Mouse (Mus musculus): ENCODE data around the gene Mroh2a. TPM values are rescaled to one million over a fixed set of nuclear protein-coding genes. Genes with fewer than 3 reads are reported as not detected.

Mroh2a gene
- polyA plus RNA-seq, 1 experiment from 2014 or later = 1.7 TPM

DNA sequence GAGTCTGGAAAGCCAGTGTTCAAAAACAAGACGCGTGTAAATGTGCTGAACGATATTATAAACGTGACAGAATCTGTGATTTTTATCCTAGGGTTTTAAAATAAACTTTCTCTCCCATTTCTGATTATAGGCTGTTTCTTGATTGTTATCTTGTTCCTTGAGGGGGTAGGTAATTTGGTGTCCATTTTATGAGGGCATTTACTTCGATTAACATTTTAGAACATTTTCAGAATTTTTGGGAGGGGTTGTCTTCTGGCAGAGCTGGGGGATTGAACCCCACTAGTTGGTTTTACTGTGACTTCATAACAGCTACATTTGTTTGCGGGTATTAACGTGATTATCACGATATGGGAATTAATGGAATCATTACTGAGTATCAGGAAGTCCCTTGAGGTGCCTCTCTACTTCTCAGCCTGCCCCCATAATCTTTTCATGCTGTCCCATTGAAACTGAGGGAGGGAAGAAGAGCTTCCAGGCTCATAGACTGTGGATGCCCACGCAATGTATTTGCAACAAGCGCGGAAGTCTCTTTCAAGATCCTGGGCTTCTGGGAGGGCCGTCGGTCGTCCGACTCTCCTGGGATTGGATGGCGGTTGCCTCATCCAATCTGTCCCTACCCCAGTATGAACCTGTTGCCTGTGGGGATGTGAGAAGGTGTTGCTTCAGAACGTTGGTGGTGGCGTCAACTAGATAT, 51.2 kb downstream of the Mroh2a start:
- no peaks in the 10 kb centered on the region for H3K27me3 ChIP-seq (ENCODE audit: control insufficient read depth, insufficient read depth, low read length)
- H3K9me3 ChIP-seq (ENCODE audit: control insufficient read depth, low read length) = peaks cover 10% of the 10 kb centered on the region
- peak overlapping the region; percentile 60 for H3K4me3 ChIP-seq (ENCODE audit: low read depth, low read length)
- ATAC-seq (ENCODE audit: low FRiP score) (peak; percentile 17), DNase-seq (ENCODE audit: low spot score) (no peak)
- no peak overlapping the region for H3K27ac ChIP-seq (ENCODE audit: low read depth, low read length)
- WGBS = 66% methylated on average over 18 of the region's 18 CpGs
- H3K36me3 ChIP-seq (ENCODE audit: control insufficient read depth, insufficient read depth, low read length) = peaks cover 19% of the 10 kb centered on the region
- H3K4me2 ChIP-seq (replicated peaks; ENCODE audit: low read depth, low read length) = peak overlapping the region; percentile 59
- peaks cover 17% of the 10 kb centered on the region for H3K4me1 ChIP-seq (replicated peaks; ENCODE audit: control insufficient read depth, insufficient read depth, low read length)
- H3K9ac ChIP-seq (ENCODE audit: low read depth, low read length) = peak overlapping the region; percentile 70

GRCm38 (mm10) chr1:88279111-88280005, 52.6 kb downstream of the Mroh2a start:
- WGBS = 71% methylated on average over 9 of the region's 9 CpGs
- Histone ChIP-seq H3K27me3 (ENCODE audit: control insufficient read depth, insufficient read depth, low read length) (no peaks in the 10 kb centered on the region), H3K4me2 (replicated peaks; ENCODE audit: low read depth, low read length) (no peak overlapping the region), H3K4me1 (replicated peaks; ENCODE audit: control insufficient read depth, insufficient read depth, low read length) (peaks cover 17% of the 10 kb centered on the region), H3K9ac (ENCODE audit: low read depth, low read length) (no peak overlapping the region), H3K27ac (ENCODE audit: low read depth, low read length) (no peak overlapping the region), H3K4me3 (ENCODE audit: low read depth, low read length) (no peak overlapping the region), H3K36me3 (ENCODE audit: control insufficient read depth, insufficient read depth, low read length) (peaks cover 9% of the 10 kb centered on the region), H3K9me3 (ENCODE audit: control insufficient read depth, low read length) (peaks cover 24% of the 10 kb centered on the region)
- no peak for ATAC-seq (ENCODE audit: low FRiP score)
- DNase-seq (ENCODE audit: low spot score) = no peak

- H3K9me3 ChIP-seq (ENCODE audit: control insufficient read depth, low read length) = peaks cover 32% of the 10 kb centered on the region
- no peak overlapping the region for H3K4me3 ChIP-seq (ENCODE audit: low read depth, low read length)
- WGBS = 76% methylated on average over 15 of the region's 15 CpGs
Observed at GRCm38 (mm10) chr1:88280006-88280690, 53.4 kb downstream of the Mroh2a start.

DNA sequence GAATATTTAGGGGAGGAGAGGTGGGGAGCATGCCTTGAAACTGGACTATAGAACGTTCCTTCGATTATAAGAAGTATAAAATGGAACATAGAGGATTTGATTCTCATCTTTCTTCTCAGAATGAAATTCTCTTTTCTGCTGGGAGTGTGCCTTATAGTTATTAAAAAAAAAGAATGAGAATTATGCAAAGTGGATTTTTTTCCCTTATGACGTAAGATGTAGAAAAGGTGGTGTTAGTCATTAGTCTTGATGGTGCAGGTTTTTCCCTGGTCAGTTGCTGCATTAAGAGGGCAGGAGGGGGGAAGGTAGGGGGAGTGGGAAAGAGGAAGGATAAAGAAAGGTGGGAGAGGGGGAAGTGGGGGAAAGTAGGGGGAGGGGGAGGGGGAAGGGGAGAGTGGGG, 55.5 kb downstream of the Mroh2a start:
- ATAC-seq (ENCODE audit: low FRiP score) = no peak
- Histone ChIP-seq H3K9me3 (ENCODE audit: control insufficient read depth, low read length) (peaks cover 46% of the 10 kb centered on the region), H3K36me3 (ENCODE audit: control insufficient read depth, insufficient read depth, low read length) (no peaks in the 10 kb centered on the region)

More at GRCm38 (mm10) chr1:88280006-88280690, 53.4 kb downstream of the Mroh2a start:
- Histone ChIP-seq H3K4me2 (replicated peaks; ENCODE audit: low read depth, low read length) (no peak overlapping the region), H3K9ac (ENCODE audit: low read depth, low read length) (no peak overlapping the region), H3K36me3 (ENCODE audit: control insufficient read depth, insufficient read depth, low read length) (peaks cover 3% of the 10 kb centered on the region; the same call in 1 of the 2 replicates), H3K27me3 (ENCODE audit: control insufficient read depth, insufficient read depth, low read length) (no peaks in the 10 kb centered on the region), H3K4me1 (replicated peaks; ENCODE audit: control insufficient read depth, insufficient read depth, low read length) (peaks cover 16% of the 10 kb centered on the region), H3K27ac (ENCODE audit: low read depth, low read length) (no peak overlapping the region)
- DNase-seq (ENCODE audit: low spot score) (no peak), ATAC-seq (ENCODE audit: low FRiP score) (no peak)

GRCm38 (mm10) chr1:88283376-88284227, 56.8 kb downstream of the Mroh2a start:
- no peak for DNase-seq (ENCODE audit: low spot score)
- H3K9me3 ChIP-seq (ENCODE audit: control insufficient read depth, low read length) = peaks cover 57% of the 10 kb centered on the region
- ATAC-seq (ENCODE audit: low FRiP score) = no peak
- no peaks in the 10 kb centered on the region for H3K27me3 ChIP-seq (ENCODE audit: control insufficient read depth, insufficient read depth, low read length)
- no peaks in the 10 kb centered on the region for H3K36me3 ChIP-seq (ENCODE audit: control insufficient read depth, insufficient read depth, low read length)
- WGBS = 83% methylated on average over 15 of the region's 15 CpGs
- H3K4me3 ChIP-seq (ENCODE audit: low read depth, low read length) = no peak overlapping the region
- no peaks in the 10 kb centered on the region for H3K4me1 ChIP-seq (replicated peaks; ENCODE audit: control insufficient read depth, insufficient read depth, low read length)
- no peak overlapping the region for H3K27ac ChIP-seq (ENCODE audit: low read depth, low read length)
- no peak overlapping the region for H3K9ac ChIP-seq (ENCODE audit: low read depth, low read length)
- no peak overlapping the region for H3K4me2 ChIP-seq (replicated peaks; ENCODE audit: low read depth, low read length)

More for the DNA sequence above, 55.5 kb downstream of the Mroh2a start:
- Histone ChIP-seq H3K4me3 (ENCODE audit: low read depth, low read length) (no peak overlapping the region), H3K4me1 (replicated peaks; ENCODE audit: control insufficient read depth, insufficient read depth, low read length) (no peaks in the 10 kb centered on the region), H3K27me3 (ENCODE audit: control insufficient read depth, insufficient read depth, low read length) (no peaks in the 10 kb centered on the region), H3K27ac (ENCODE audit: low read depth, low read length) (no peak overlapping the region), H3K4me2 (replicated peaks; ENCODE audit: low read depth, low read length) (no peak overlapping the region), H3K9ac (ENCODE audit: low read depth, low read length) (no peak overlapping the region)
- 62% methylated on average over 3 of the region's 3 CpGs for WGBS
- DNase-seq (ENCODE audit: low spot score) = no peak

GRCm38 (mm10) chr1:88284228-88284945, 57.6 kb downstream of the Mroh2a start:
- H3K4me3 ChIP-seq (ENCODE audit: low read depth, low read length) = no peak overlapping the region
- DNase-seq (ENCODE audit: low spot score) = no peak
- 63% methylated on average over 10 of the region's 10 CpGs for WGBS
- H3K36me3 ChIP-seq (ENCODE audit: control insufficient read depth, insufficient read depth, low read length) = no peaks in the 10 kb centered on the region
- H3K4me1 ChIP-seq (replicated peaks; ENCODE audit: control insufficient read depth, insufficient read depth, low read length) = no peaks in the 10 kb centered on the region
- H3K9me3 ChIP-seq (ENCODE audit: control insufficient read depth, low read length) = peaks cover 60% of the 10 kb centered on the region
- no peak overlapping the region for H3K9ac ChIP-seq (ENCODE audit: low read depth, low read length)
- no peaks in the 10 kb centered on the region for H3K27me3 ChIP-seq (ENCODE audit: control insufficient read depth, insufficient read depth, low read length)
- H3K27ac ChIP-seq (ENCODE audit: low read depth, low read length) = no peak overlapping the region
- no peak overlapping the region for H3K4me2 ChIP-seq (replicated peaks; ENCODE audit: low read depth, low read length)
- peak; percentile 20; the same call in 1 of the 2 replicates for ATAC-seq (ENCODE audit: low FRiP score)

DNA sequence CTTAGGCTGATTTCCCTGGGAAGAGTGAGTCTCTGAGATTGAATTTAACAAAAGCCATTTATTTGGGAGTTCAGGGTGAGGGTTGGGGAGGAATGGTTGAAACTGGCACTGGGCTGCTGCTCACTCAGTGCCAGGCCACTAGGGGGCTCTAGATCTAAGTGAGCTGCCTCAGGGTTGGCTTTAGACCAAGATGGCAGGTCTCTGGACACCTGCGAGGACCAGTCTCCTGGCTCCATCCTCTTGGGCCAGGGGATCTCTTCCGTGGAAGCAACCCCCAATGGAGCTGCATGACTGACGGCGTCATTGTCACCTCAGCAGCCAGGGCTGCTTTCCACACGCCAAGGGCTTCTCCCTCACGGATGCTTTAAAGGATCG, 58.1 kb downstream of the Mroh2a start:
- Histone ChIP-seq H3K27me3 (ENCODE audit: control insufficient read depth, insufficient read depth, low read length) (no peaks in the 10 kb centered on the region), H3K4me2 (replicated peaks; ENCODE audit: low read depth, low read length) (no peak overlapping the region), H3K4me3 (ENCODE audit: low read depth, low read length) (no peak overlapping the region), H3K9ac (ENCODE audit: low read depth, low read length) (no peak overlapping the region), H3K4me1 (replicated peaks; ENCODE audit: control insufficient read depth, insufficient read depth, low read length) (no peaks in the 10 kb centered on the region), H3K9me3 (ENCODE audit: control insufficient read depth, low read length) (peaks cover 65% of the 10 kb centered on the region), H3K27ac (ENCODE audit: low read depth, low read length) (no peak overlapping the region), H3K36me3 (ENCODE audit: control insufficient read depth, insufficient read depth, low read length) (no peaks in the 10 kb centered on the region)
- no peak; the same call in 1 of the 2 replicates for ATAC-seq (ENCODE audit: low FRiP score)
- no peak for DNase-seq (ENCODE audit: low spot score)
- whole genome bisulfite sequencing = 61% methylated on average over 7 of the region's 7 CpGs

Data from hindbrain, embryonic 11.5 days (tissue).